Mouse (Mus musculus) erythroid progenitor cell, adult 5-6 weeks (primary cell): ENCODE data around the gene Hmgcr. TPM values are rescaled to one million over a fixed set of nuclear protein-coding genes. Genes with fewer than 3 reads are reported as not detected.
A peak's percentile ranks its signal among the peaks of the same experiment; 100 is the strongest.
"Not testable (repeated sequence)": the region's sequence is repeated elsewhere in the genome, so short reads cannot be mapped to it uniquely, and the experiment has no call there.

Source experiments
- ATAC-seq: replicated peaks from 2 replicates; pipeline ENCODE4 v1.8.0; 2016; ENCODE audit warnings: moderate number of reproducible peaks, mild to moderate bottlenecking, moderate TSS enrichment, inconsistent platforms; ENCODE audit not compliant: poor library complexity, low FRiP score, severe bottlenecking
- total RNA-seq, 2 experiments: library from RNA; stranded (forward) in 1 of 2; stranded (reverse) in 1 of 2; fragments of 150-400 nt in 1 of 2; fragments of 186-747, 209-891 nt in 1 of 2; gene quantifications; 2 replicates each; pipeline versions ENCODE4 v1.2.3 to v1.2.4; 2015 to 2017; ENCODE audit warnings: low replicate concordance in 2 of 2

Gene Hmgcr
- total RNA-seq, 2 experiments from 2014 or later: 39.0 to 43.2 TPM

GRCm38 (mm10) chr13:96671078-96671905 lies 556 bp upstream of the Hmgcr start:
- peak; percentile 16; the same call in 1 of the 2 replicates for ATAC-seq

- no peak for ATAC-seq
Observed at GRCm38 (mm10) chr13:96670019-96670405, 724 bp downstream of the Hmgcr start.

- ATAC-seq: no peak
Observed at GRCm38 (mm10) chr13:96664419-96664974, 6.2 kb downstream of the Hmgcr start.

GRCm38 (mm10) chr13:96663120-96663519 lies 7.6 kb downstream of the Hmgcr start:
- ATAC-seq: not testable (repeated sequence)

- no peak for ATAC-seq
Observed at GRCm38 (mm10) chr13:96660095-96660860, 10.5 kb downstream of the Hmgcr start.

- ATAC-seq: no peak
Observed at GRCm38 (mm10) chr13:96658936-96659335, 11.8 kb downstream of the Hmgcr start.

- ATAC-seq: no peak
Observed at GRCm38 (mm10) chr13:96656673-96657072, 14.1 kb downstream of the Hmgcr start.

GRCm38 (mm10) chr13:96653041-96653440 lies 17.7 kb downstream of the Hmgcr start:
- no peak for ATAC-seq

- ATAC-seq: no peak
Observed at GRCm38 (mm10) chr13:96645822-96646221, 24.9 kb downstream of the Hmgcr start.

GRCm38 (mm10) chr13:96644168-96644567 lies 26.6 kb downstream of the Hmgcr start:
- ATAC-seq: no peak

- no peak for ATAC-seq
Observed at GRCm38 (mm10) chr13:96630396-96630795, 40.3 kb downstream of the Hmgcr start.

GRCm38 (mm10) chr13:96620891-96621290 lies 49.8 kb downstream of the Hmgcr start:
- no peak for ATAC-seq

- ATAC-seq: no peak
Observed at GRCm38 (mm10) chr13:96614615-96615014, 56.1 kb downstream of the Hmgcr start.

GRCm38 (mm10) chr13:96604242-96604641 lies 66.5 kb downstream of the Hmgcr start:
- no peak for ATAC-seq

- ATAC-seq: no peak
Observed at GRCm38 (mm10) chr13:96599182-96599581, 71.6 kb downstream of the Hmgcr start.

Other genes with a start within 250 kb of the Hmgcr start
- gene Ankdd1b, start 199.7 kb downstream of the Hmgcr start, total RNA-seq (2015; ENCODE audit: low replicate concordance): not detected in 2 replicates
- gene Ankdd1b, start 199.7 kb downstream of the Hmgcr start, total RNA-seq (2017; ENCODE audit: low replicate concordance): not detected in 2 replicates
- gene Gm17622, start 180.2 kb downstream of the Hmgcr start, total RNA-seq (2015; ENCODE audit: low replicate concordance): not detected in 2 replicates
- gene Gm17622, start 180.2 kb downstream of the Hmgcr start, total RNA-seq (2017; ENCODE audit: low replicate concordance): not detected in 2 replicates
- gene Polk, start 128.4 kb downstream of the Hmgcr start, total RNA-seq (2015; ENCODE audit: low replicate concordance): 7.2 and 18.0 TPM in 2 replicates
- gene Polk, start 128.4 kb downstream of the Hmgcr start, total RNA-seq (2017; ENCODE audit: low replicate concordance): 13.9 and 16.3 TPM in 2 replicates
- gene Col4a3bp, start 128.3 kb downstream of the Hmgcr start, total RNA-seq (2015; ENCODE audit: low replicate concordance): 61.6 and 63.7 TPM in 2 replicates
- gene Col4a3bp, start 128.3 kb downstream of the Hmgcr start, total RNA-seq (2017; ENCODE audit: low replicate concordance): 72.0 and 72.3 TPM in 2 replicates
- not detected in 2 replicates for gene Ankrd31, start 77.3 kb upstream of the Hmgcr start, total RNA-seq (2015; ENCODE audit: low replicate concordance)
- 0.51 TPM in 1 of 2 replicates, not detected in the other for gene Ankrd31, start 77.3 kb upstream of the Hmgcr start, total RNA-seq (2017; ENCODE audit: low replicate concordance)